Mouse (Mus musculus): ENCODE data around the gene Kcnab1.

The Kcnab1 gene

GRCm38 (mm10) chr3:65204356-65205075 lies 95.3 kb downstream of the Kcnab1 start:
- DNase-seq (ENCODE audit: low spot score in 2 of 2) = no peak

DNA sequence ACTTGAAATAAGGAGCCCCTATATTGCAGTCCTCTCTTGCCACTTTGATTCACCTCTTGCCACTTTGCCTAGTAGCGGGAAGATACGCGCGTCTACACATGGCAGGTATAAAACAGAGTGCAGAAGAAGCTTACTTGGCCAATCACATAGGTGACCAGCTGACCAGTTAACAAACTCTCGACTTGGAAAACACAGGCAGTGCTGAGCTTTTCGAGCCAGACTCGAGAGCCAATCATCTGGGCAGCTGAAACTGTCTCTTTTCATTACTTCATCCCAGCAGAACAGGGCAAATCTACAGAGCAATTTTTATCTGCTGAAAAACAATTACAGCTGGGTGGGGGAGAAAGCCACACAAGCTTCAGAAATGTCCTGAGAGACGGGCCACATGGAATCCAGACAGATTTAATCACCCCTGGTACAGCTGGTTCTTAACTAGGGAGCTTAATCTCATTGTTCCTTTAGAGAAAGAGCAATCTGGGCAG lies 96.4 kb downstream of the Kcnab1 start:
- DNase-seq (ENCODE audit: low spot score in 2 of 2) = no peak

DNA sequence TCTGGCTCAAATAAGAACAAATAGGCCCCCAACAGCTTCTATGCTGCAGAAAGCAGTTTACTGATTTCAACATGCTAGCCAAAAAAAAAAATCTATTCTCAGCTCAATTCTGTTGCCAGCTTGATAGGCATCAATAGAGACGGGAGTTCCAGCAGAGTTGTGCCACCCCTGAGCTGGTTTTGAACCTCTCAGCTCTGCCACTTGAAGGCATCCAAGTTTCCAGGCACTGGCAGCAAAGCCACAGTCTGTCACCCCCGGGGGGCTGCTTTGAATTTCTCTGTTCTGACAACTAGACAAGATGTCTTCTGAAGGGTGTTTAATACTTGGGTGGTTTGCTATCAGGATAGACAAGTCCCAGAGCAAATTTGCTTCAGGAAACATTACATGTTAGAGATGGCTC lies 104.5 kb downstream of the Kcnab1 start:
- DNase-seq (ENCODE audit: low spot score in 2 of 2) = no peak

- no peak for DNase-seq (ENCODE audit: low spot score in 2 of 2)
Observed at GRCm38 (mm10) chr3:65214635-65215034, 105.5 kb downstream of the Kcnab1 start.

- DNase-seq (ENCODE audit: low spot score in 2 of 2) = no peak
Observed at GRCm38 (mm10) chr3:65217673-65218579, 108.7 kb downstream of the Kcnab1 start.

DNA sequence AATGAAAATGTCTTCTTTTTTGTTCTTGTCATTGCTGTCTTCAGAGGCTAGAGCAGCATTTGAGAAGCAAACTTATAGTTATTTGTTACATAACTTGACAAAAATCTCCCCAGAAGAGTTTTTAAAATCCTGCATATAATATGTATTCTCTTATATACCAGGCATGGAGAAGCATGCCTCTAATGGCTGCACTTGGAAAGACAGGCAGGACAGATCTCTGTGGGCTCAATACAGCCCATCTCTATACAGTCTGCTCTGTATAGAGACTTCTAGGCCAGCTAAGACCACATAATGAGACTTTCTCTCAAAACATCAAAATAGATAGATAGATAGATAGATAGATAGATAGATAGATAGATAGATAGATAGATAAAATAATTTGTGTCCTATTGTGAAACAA lies 111.1 kb downstream of the Kcnab1 start:
- DNase-seq (ENCODE audit: low spot score in 2 of 2) = no peak

DNA sequence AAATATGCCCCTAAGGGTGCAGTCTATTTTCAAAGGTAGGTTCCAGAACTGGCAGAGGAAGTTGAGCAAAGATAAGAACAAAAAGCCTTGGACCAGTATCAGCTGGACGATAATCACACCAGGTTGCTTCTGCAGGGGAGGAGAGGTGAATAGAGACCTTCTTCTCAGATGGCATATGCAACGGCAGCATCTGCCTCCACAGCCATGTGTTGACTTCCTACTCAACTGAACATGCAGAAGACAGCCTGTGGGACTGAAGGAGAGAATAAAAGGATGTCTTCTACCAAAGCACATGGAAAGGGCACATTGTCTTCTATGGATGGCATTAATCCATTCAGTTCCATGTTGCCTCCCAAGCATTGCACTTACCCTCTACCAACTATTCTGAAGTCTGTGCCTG lies 114.5 kb downstream of the Kcnab1 start:
- no peak for DNase-seq (ENCODE audit: low spot score in 2 of 2)

GRCm38 (mm10) chr3:65230978-65231377 lies 121.8 kb downstream of the Kcnab1 start:
- no peak for DNase-seq (ENCODE audit: low spot score in 2 of 2)

DNA sequence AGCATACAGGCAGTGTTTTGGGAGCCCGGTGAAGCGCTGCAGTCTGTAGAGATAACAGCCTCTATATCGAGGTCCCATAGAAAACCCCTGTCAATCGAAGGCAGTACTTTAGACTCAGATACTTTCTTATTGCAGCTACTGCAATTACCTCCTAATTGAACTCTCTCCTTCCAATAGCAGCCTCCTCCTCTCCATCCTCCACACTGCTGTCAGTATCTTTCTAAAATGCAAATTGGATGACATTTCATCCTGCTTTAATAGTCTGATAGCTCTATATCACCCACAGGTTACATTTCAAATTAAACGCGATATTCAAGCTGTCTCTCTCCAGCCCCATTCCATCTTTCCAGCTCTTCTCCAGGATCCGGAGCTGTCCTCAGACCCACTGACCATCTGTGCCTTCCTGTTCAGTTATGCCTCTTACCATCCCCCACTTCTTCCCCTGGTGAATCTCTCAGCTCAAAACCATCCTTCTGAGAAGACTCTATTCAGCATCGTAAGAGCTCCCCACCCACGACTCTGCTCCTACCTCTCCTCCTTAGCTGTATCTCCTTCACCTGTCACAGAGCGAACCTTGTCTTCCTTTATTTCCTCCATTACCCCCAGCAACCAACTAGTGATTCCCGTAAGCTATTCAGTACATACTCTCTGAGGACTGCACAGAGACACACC lies 122.4 kb downstream of the Kcnab1 start:
- DNase-seq (ENCODE audit: low spot score in 2 of 2) = no peak

DNA sequence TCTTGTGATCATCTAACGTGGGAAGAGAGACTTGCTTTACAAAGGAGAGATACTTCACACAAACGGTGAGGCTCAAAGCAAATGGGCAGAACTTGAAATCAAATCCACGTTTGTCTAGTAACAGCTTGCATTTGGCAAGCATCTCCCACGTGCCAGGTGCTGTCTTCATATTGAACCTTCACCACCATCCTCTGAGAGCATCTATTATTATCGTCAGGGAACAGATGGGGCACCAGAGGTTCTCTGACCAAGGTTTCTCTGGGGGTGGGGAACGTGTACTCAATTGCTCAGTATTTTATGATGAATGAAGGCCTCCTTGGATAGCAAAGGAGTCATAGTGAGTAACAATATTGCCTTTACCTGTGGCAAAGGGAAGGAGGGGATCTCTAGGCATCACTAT lies 139.8 kb downstream of the Kcnab1 start:
- DNase-seq (ENCODE audit: low spot score in 2 of 2) = no peak

- no peak for DNase-seq (ENCODE audit: low spot score in 2 of 2)
Observed at GRCm38 (mm10) chr3:65260521-65260920, 151.3 kb downstream of the Kcnab1 start.

DNA sequence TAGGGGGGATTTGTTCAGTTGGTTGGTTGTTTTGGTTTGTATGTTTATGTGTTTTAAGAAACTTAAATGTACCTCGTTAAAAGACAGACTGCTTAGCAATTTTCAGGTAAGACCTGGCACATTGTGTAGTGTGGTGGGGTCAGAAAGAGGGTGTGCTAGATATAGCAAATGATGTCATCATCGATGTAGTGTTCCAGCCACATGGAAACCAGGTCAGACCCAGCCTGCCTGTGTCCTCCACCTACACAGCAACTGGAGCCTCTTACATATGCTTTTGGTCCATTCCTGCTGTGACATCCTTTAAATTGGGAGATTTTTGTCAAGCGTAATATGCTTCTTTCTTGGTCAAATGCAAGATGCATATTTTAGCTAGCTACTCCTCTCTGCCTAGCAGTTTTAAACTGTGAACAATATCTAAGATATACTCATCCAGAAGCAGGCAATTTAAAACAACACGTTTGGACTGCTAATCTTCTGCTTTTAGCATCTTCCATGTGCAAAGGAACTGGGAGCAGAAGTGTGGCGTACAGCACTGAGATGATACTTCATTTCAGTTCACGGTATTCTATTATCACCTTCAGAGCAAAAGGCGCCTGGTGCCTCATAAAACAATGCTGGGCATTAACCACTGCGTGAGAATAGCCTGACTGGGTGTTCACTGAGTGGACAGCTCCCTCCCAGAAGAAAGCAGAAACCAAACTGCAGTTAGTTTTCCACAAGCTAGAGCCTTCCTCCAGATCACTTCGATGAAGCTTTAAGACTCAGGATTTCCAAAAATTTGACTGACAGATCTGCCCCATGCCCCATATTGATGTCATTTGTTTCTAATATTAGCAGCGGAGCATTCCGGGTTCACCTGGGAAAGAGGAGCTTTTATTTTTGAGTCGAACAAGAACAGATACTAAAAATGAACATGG lies 153.6 kb downstream of the Kcnab1 start:
- no peak for DNase-seq (ENCODE audit: low spot score in 2 of 2)

DNA sequence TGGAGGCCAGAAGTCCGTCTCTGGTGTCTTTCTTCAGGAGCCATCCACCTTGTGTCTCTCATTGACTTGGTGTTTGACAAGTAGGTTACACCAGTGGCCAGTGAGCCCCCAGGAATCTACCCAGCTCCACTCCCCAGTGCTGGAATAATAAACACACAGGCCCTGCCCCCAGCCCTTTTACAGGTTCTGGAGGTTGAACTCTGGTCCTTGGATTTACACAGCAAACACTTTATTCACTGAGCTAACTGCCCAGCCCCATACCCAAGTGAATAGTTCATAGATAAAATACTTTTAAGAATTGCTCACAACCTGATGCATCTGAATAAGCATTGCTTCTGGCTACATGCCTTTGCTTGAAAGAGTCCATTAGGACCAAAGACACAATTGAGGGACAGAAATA lies 164.1 kb downstream of the Kcnab1 start:
- DNase-seq (ENCODE audit: low spot score in 2 of 2) = no peak

- no peak for DNase-seq (ENCODE audit: low spot score in 2 of 2)
Observed at GRCm38 (mm10) chr3:65277777-65278176, 168.6 kb downstream of the Kcnab1 start.

GRCm38 (mm10) chr3:65283366-65283765 lies 174.2 kb downstream of the Kcnab1 start:
- DNase-seq (ENCODE audit: low spot score in 2 of 2) = no peak

DNA sequence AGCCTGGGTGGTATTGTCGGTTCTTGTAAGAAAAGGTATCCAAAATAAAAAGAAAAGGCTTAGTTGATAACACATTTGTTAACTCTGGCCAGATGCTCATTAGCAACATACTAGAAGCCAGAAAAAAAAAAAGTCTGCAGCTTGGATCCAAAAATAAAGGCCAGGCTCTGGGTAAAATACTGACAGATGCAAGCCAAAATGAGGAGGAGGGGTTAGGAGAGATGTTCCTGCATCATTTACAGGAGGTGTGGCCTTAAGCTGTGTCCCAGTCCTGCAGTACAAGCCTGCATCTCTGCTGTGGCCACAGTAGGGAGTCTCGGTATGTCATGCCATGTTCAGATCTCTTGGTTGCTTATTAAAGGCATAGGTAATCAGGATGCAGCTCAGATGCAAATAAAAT lies 179.8 kb downstream of the Kcnab1 start:
- no peak for DNase-seq (ENCODE audit: low spot score in 2 of 2)

- DNase-seq (ENCODE audit: low spot score in 2 of 2) = no peak
Observed at GRCm38 (mm10) chr3:65296996-65297395, 187.8 kb downstream of the Kcnab1 start.

DNA sequence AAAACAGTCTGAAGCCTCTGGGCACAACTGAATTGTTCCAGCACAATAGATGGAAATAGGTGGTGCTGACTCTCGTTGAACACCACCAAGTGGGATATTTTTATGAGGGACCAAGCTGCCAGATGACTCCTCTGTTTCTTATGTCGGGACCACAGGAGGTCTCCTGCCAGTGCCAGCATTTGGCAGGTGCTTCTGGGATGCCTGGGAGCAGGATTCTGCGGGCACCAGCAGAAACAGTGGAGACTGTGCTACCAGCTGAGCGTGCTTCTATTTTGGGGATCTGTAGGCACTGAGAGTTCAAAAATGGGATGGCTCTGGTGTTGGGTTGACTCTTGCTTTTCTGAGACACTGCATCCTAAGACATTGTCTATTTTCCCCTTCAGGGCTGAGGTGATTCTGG lies 190.0 kb downstream of the Kcnab1 start:
- DNase-seq (ENCODE audit: low spot score in 2 of 2) = no peak

GRCm38 (mm10) chr3:65301531-65301930 lies 192.3 kb downstream of the Kcnab1 start:
- no peak for DNase-seq (ENCODE audit: low spot score in 2 of 2)

DNA sequence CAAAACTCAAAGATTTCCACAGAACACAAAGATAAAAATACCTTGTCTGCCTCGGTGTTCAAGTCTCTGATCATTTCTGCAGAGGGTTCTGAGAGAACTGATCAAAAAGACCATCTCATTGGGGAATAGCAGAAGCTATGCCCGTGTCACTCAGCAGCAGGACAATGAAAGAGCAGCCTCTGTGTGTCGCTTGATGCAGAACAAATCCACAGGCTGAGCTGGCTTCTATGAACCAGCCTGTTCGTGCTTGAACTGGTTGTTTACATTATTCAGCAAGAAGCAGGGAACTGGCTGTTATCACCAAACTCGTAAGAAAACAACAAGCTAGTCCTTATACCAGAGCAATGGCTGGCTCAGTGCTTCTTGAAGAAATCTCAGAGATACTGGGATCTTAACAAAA lies 193.4 kb downstream of the Kcnab1 start:
- DNase-seq (ENCODE audit: low spot score in 2 of 2) = no peak

DNA sequence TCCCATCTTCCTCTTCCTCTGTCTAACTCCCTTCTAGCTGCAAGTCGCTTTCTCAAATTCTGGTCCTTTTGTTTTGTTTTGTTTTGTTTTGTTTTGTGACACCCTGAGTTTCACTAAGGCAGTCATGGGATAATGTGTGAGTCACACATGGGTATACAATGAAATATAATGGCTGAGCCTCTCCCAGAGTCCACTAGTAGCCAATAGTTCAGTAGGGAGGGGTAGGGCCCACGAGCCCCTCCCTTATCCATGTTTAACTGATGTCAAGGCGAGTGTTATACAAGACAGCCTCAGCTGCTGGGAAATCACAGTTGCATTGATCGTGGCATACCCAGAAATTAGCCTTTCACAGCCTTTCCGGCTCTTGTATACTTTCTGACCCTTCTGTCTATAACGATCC lies 206.7 kb downstream of the Kcnab1 start:
- no peak for DNase-seq (ENCODE audit: low spot score in 2 of 2)

All from spleen, postnatal 4 days (tissue).